Mouse (Mus musculus) heart, adult 2 months (tissue): ENCODE results near the gene Man1c1.

ENCODE experiments used
- CTCF ChIP-seq: fragments of 200-600 bp; IDR thresholded peaks from 2 replicates; pipeline ENCODE4 v1.8.1; 2022; ENCODE audit warnings: antibody characterized with exemption, mild to moderate bottlenecking, moderate library complexity
- POLR2A ChIP-seq: fragments of 200-500 bp; IDR thresholded peaks from 2 replicates; pipeline ENCODE4 v1.6.1; 2011; ENCODE audit warnings: mild to moderate bottlenecking, low read depth, low read length, control low read depth; ENCODE audit not compliant: insufficient read depth

DNA sequence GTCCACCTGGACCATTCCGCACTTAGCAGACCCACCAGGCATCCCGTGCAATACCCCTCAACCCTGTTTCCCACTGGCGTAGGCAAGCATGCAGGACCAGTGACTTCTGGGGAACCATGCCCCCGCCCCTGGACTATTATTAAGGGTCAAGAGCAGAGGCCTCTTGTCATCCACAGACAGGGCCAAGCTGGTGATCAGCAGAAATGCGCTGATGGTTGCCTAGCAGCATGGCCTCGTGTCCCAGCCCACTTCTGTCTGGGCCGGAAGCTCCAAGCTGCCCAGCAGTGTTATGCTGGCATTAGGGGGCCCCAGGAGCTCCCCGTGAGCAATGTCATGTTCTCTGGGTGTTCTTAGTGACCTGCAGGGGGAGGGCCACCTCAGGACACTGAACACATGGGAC is 37.9 kb upstream of the Man1c1 start:
- TF ChIP-seq POLR2A = no peak
- no peak for TF ChIP-seq CTCF
